8 mouse cellular contexts compared by ENCODE assay signal in genomic region chr9:58248746-58249413, GRCm38 (mm10). TPM values are rescaled to one million over a fixed set of nuclear protein-coding genes. Genes with fewer than 3 reads are reported as not detected.
DNase-seq lines count a peak whose midpoint lies in the region; ATAC-seq and TF ChIP-seq lines count a peak whose summit lies in the region.

No protein-coding gene starts in this region.

- H3K27me3 ChIP-seq in embryonic facial prominence, embryonic 10.5 days (replicated peaks; ENCODE audit: low read depth, poor library complexity, severe bottlenecking), result no peaks in the 10 kb centered on the region
- H3K27me3 ChIP-seq in intestine, embryonic 15.5 days (replicated peaks), result no peaks in the 10 kb centered on the region
- H3K27me3 ChIP-seq in neural tube, embryonic 13.5 days, result no peaks in the 10 kb centered on the region

- no peak for TF ChIP-seq CTCF in lung, adult 2 months (IDR thresholded peaks at IDR 0.05; ENCODE audit: insufficient read depth, low read length)

- H3K9ac ChIP-seq in intestine, embryonic 15.5 days, result peak overlapping the region; percentile 62
- H3K9ac ChIP-seq in neural tube, embryonic 13.5 days, result peak overlapping the region; percentile 74; the same call in 1 of the 2 replicates

- peaks cover 12% of the 10 kb centered on the region for H3K4me1 ChIP-seq in lung, adult 2 months (ENCODE audit: control insufficient read depth, insufficient read depth, low read length)
- peaks cover 59% of the 10 kb centered on the region for H3K4me1 ChIP-seq in embryonic facial prominence, embryonic 10.5 days
- H3K4me1 ChIP-seq in intestine, embryonic 15.5 days (replicated peaks), result peaks cover 26% of the 10 kb centered on the region
- peaks cover 36% of the 10 kb centered on the region for H3K4me1 ChIP-seq in neural tube, embryonic 13.5 days (replicated peaks)

- TF ChIP-seq POLR2A in lung, adult 2 months (IDR thresholded peaks at IDR 0.05; ENCODE audit: borderline replicate concordance, extremely low read depth, low read depth, low read length), result no peak

- peaks cover 9% of the 10 kb centered on the region; the same call in 1 of the 2 replicates for H3K36me3 ChIP-seq in embryonic facial prominence, embryonic 10.5 days (replicated peaks)
- no peaks in the 10 kb centered on the region for H3K36me3 ChIP-seq in intestine, embryonic 15.5 days
- H3K36me3 ChIP-seq in neural tube, embryonic 13.5 days, result no peaks in the 10 kb centered on the region

- no peak for DNase-seq in lung, adult 2 months
- no peak for DNase-seq in lung, postnatal 4 days
- DNase-seq in embryonic facial prominence, embryonic 10.5 days (ENCODE audit: low spot score), result no peak
- DNase-seq in left cerebral cortex, postnatal 25 days (ENCODE audit: low spot score in 2 of 2), result no peak
- no peak for DNase-seq in layer of hippocampus, adult 9-11 months
- no peak for DNase-seq in kidney, adult 18-20 months

- no peak for ATAC-seq in intestine, embryonic 15.5 days
- no peak for ATAC-seq in neural tube, embryonic 13.5 days (ENCODE audit: low read depth)

- H3K9me3 ChIP-seq in embryonic facial prominence, embryonic 10.5 days, result no peaks in the 10 kb centered on the region
- H3K9me3 ChIP-seq in intestine, embryonic 15.5 days, result no peaks in the 10 kb centered on the region
- H3K9me3 ChIP-seq in neural tube, embryonic 13.5 days, result no peaks in the 10 kb centered on the region

- H3K4me2 ChIP-seq in intestine, embryonic 15.5 days (replicated peaks), result peak overlapping the region; percentile 76
- H3K4me2 ChIP-seq in neural tube, embryonic 13.5 days, result peak overlapping the region; percentile 58

- intact Hi-C loops in left cerebral cortex, postnatal 25 days (cut with DNase I), result no loop called here

- WGBS in lung, adult 2 months, result 6% methylated on average over 7 of the region's 7 CpGs
- 48% methylated on average over 7 of the region's 7 CpGs for WGBS in embryonic facial prominence, embryonic 10.5 days
- 29% methylated on average over 7 of the region's 7 CpGs for WGBS in intestine, embryonic 15.5 days
- 52% methylated on average over 7 of the region's 7 CpGs for WGBS in neural tube, embryonic 13.5 days

- peak overlapping the region; percentile 88 for H3K27ac ChIP-seq in embryonic facial prominence, embryonic 10.5 days (replicated peaks)
- H3K27ac ChIP-seq in intestine, embryonic 15.5 days, result peak overlapping the region; percentile 93
- 0 out of 2 replicates have a peak overlapping the region, but pooled peaks have one; percentile 69 for H3K27ac ChIP-seq in neural tube, embryonic 13.5 days (replicated peaks)

- H3K4me3 ChIP-seq in lung, adult 2 months (replicated peaks; ENCODE audit: extremely low read depth, low read depth, low read length), result peak overlapping the region; percentile 92
- peak overlapping the region; percentile 62 for H3K4me3 ChIP-seq in embryonic facial prominence, embryonic 10.5 days
- peak overlapping the region; percentile 52 for H3K4me3 ChIP-seq in intestine, embryonic 15.5 days (replicated peaks)
- peak overlapping the region; percentile 39 for H3K4me3 ChIP-seq in neural tube, embryonic 13.5 days

RNA-seq across cellular contexts. Expression of gene Pml, which starts 0.7 kb away (rescaled TPM):
- 24.0 and 29.6 TPM in 2 replicates for polyA plus RNA-seq in lung, adult 2 months (2012; rRNA removed)
- 17.2 and 17.6 TPM in 2 replicates for polyA plus RNA-seq in embryonic facial prominence, embryonic 10.5 days (2016; fragmentation: Nextera tagmentation; extraction: Ambion mirVana)
- polyA plus RNA-seq in intestine, embryonic 15.5 days (2015; fragmentation: Nextera tagmentation; extraction: Ambion mirVana), result 13.2 and 15.6 TPM in 2 replicates
- polyA plus RNA-seq in neural tube, embryonic 13.5 days (2015; fragmentation: Nextera tagmentation; extraction: Ambion mirVana), result 3.4 and 4.0 TPM in 2 replicates
- total RNA-seq in left cerebral cortex, postnatal 25 days (2021), result 10 to 100 TPM; 13.0 to 18.2 TPM

RNA-seq across cellular contexts. Expression of gene Stoml1, which starts 4.1 kb away (rescaled TPM):
- 38.8 and 52.2 TPM in 2 replicates for polyA plus RNA-seq in lung, adult 2 months (2012; rRNA removed)
- polyA plus RNA-seq in embryonic facial prominence, embryonic 10.5 days (2016; fragmentation: Nextera tagmentation; extraction: Ambion mirVana), result 28.4 and 30.2 TPM in 2 replicates
- polyA plus RNA-seq in intestine, embryonic 15.5 days (2015; fragmentation: Nextera tagmentation; extraction: Ambion mirVana), result 21.3 and 21.4 TPM in 2 replicates
- polyA plus RNA-seq in neural tube, embryonic 13.5 days (2015; fragmentation: Nextera tagmentation; extraction: Ambion mirVana), result 86.0 and 107 TPM in 2 replicates
- total RNA-seq in left cerebral cortex, postnatal 25 days (2021), result 10 to 100 TPM; 64.3 to 71.4 TPM

RNA-seq across cellular contexts. Expression of gene Islr2, which starts 44.8 kb away (rescaled TPM):
- 0.11 and 0.90 TPM in 2 replicates for polyA plus RNA-seq in lung, adult 2 months (2012; rRNA removed)
- polyA plus RNA-seq in embryonic facial prominence, embryonic 10.5 days (2016; fragmentation: Nextera tagmentation; extraction: Ambion mirVana), result 1.5 and 2.2 TPM in 2 replicates
- polyA plus RNA-seq in intestine, embryonic 15.5 days (2015; fragmentation: Nextera tagmentation; extraction: Ambion mirVana), result 1.3 and 1.4 TPM in 2 replicates
- polyA plus RNA-seq in neural tube, embryonic 13.5 days (2015; fragmentation: Nextera tagmentation; extraction: Ambion mirVana), result 19.8 and 22.3 TPM in 2 replicates
- 10 to 100 TPM; 72.2 to 76.7 TPM for total RNA-seq in left cerebral cortex, postnatal 25 days (2021)

RNA-seq across cellular contexts. Expression of gene Islr, which starts 44.8 kb away (rescaled TPM):
- polyA plus RNA-seq in lung, adult 2 months (2012; rRNA removed), result 62.6 and 74.0 TPM in 2 replicates
- 13.8 and 18.2 TPM in 2 replicates for polyA plus RNA-seq in embryonic facial prominence, embryonic 10.5 days (2016; fragmentation: Nextera tagmentation; extraction: Ambion mirVana)
- 83.4 and 84.8 TPM in 2 replicates for polyA plus RNA-seq in intestine, embryonic 15.5 days (2015; fragmentation: Nextera tagmentation; extraction: Ambion mirVana)
- 53.6 and 58.2 TPM in 2 replicates for polyA plus RNA-seq in neural tube, embryonic 13.5 days (2015; fragmentation: Nextera tagmentation; extraction: Ambion mirVana)
- total RNA-seq in left cerebral cortex, postnatal 25 days (2021), result 10 to 100 TPM; 14.9 to 15.2 TPM

Comparison
In these comparisons a context has a peak if more than half of its experiments do, and no peak if none do; other contexts are left out.
1. H3K4me3 ChIP-seq: peak in every context shown above with its lines; median percentile 92 in lung, adult 2 months; 62 in embryonic facial prominence, embryonic 10.5 days; 52 in intestine, embryonic 15.5 days; 39 in neural tube, embryonic 13.5 days.